In the genomic region with DNA sequence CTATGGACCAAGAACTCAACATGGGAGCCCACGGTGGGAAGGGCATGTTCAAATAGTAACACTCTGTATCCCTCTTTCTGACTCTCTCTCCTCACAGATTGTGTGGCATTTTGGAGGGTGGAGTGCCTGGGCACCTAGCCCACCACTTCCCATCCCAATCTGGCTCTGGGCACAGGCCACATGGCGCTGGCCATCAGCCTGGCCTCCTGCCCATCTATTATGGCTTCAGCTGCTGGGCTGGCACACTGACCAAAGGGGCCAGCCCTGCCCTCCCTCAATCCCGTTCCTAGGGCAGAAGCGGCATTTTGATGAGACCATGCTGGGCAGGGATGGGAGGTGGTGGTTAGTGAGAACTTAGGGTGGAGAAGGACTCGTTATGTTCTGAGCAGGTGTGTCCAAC, we compare ENCODE assay signal across 11 mouse cellular contexts. TPM values are rescaled to one million over a fixed set of nuclear protein-coding genes. Genes with fewer than 3 reads are reported as not detected.
DNase-seq lines count a peak whose midpoint lies in the region; ATAC-seq and TF ChIP-seq lines count a peak whose summit lies in the region.
"Had no signal": no experiment of that assay in that cellular context is flagged by ENCODE, and none has a peak within 500 bp of the region (broad histone marks: within the 10 kb centered on the region; RNA-seq: fewer than 3 reads in every experiment).

No protein-coding gene starts in this region.

- no peak overlapping the region for H3K9ac ChIP-seq in liver, postnatal 0 days (replicated peaks)
- H3K9ac ChIP-seq: limb, embryonic 13.5 days had no signal

- ATAC-seq in liver, postnatal 0 days: no peak

- H3K4me2 ChIP-seq in liver, postnatal 0 days (ENCODE audit: low read depth, low read length): no peak overlapping the region
- H3K4me2 ChIP-seq: limb, embryonic 13.5 days had no signal

- H3K27ac ChIP-seq in liver, postnatal 0 days (ENCODE audit: low read depth): no peak overlapping the region
- H3K27ac ChIP-seq: limb, embryonic 13.5 days had no signal

- no peaks in the 10 kb centered on the region for H3K36me3 ChIP-seq in liver, postnatal 0 days (replicated peaks; ENCODE audit: insufficient read depth, low read length)
- H3K36me3 ChIP-seq: limb, embryonic 13.5 days had no signal

- peak; percentile 37 for DNase-seq in heart, postnatal 4 days
- DNase-seq in heart, adult 18-20 months: no peak
- peak; percentile 81 for DNase-seq in MN1 (ENCODE audit: low spot score)
- peak; percentile 97 for DNase-seq in cerebellum, adult 11 months
- DNase-seq in gastrocnemius, postnatal 14 days: peak; percentile 65
- no peak for DNase-seq in liver
- no peak for DNase-seq in liver, postnatal 0 days
- no peak for DNase-seq in thymus, postnatal 25 days
- DNase-seq: heart, postnatal 36 days; lung, postnatal 14 days had no signal

- H3K9me3 ChIP-seq in liver, postnatal 0 days (ENCODE audit: low read length): no peaks in the 10 kb centered on the region
- H3K9me3 ChIP-seq: limb, embryonic 13.5 days had no signal

- no peaks in the 10 kb centered on the region for H3K4me1 ChIP-seq in liver, postnatal 0 days (ENCODE audit: insufficient read depth)

- no peak for TF ChIP-seq EP300 in liver, postnatal 0 days (IDR thresholded peaks at IDR 0.05; ENCODE audit: low read depth)

- no peak overlapping the region for H3K4me3 ChIP-seq in liver, postnatal 0 days (ENCODE audit: low read depth, low read length)
- H3K4me3 ChIP-seq: limb, embryonic 13.5 days had no signal

- 72% methylated on average over 5 of the region's 5 CpGs for WGBS in liver, postnatal 0 days (ENCODE audit: insufficient replicate concordance)

- no peak for TF ChIP-seq CTCF in liver, postnatal 0 days (IDR thresholded peaks at IDR 0.05; ENCODE audit: low read depth)

- intact Hi-C loops in gastrocnemius, postnatal 14 days (cut with DNase I; ENCODE audit: low total_unique reads): no loop called here

- H3K27me3 ChIP-seq in liver, postnatal 0 days (ENCODE audit: insufficient read depth, low read length): peaks cover 17% of the 10 kb centered on the region

RNA-seq across cellular contexts. Expression of gene Calcoco1, which starts 11.3 kb away (rescaled TPM):
- 10 to 100 TPM; 65.6 to 71.0 TPM for total RNA-seq in heart, postnatal 4 days (2021)
- 100 to 1,000 TPM; 105 to 119 TPM for total RNA-seq in heart, adult 18-20 months (2021)
- total RNA-seq in gastrocnemius, postnatal 14 days (2021): 10 to 100 TPM; 44.1 to 56.5 TPM
- polyA plus RNA-seq in liver, postnatal 0 days (2015; fragmentation: Nextera tagmentation; extraction: Ambion mirVana): 11.1 and 14.0 TPM in 2 replicates

Comparison
In these comparisons a context has a peak if more than half of its experiments do, and no peak if none do; other contexts are left out.
1. DNase-seq: peak in heart, postnatal 4 days (single experiment), MN1 (single experiment), cerebellum, adult 11 months (single experiment) and gastrocnemius, postnatal 14 days (single experiment); none in heart, adult 18-20 months (0 of 2), liver (single experiment), liver, postnatal 0 days (single experiment) and thymus, postnatal 25 days (single experiment).